Mouse (Mus musculus) heart, adult 18-20 months (tissue): ENCODE data around the gene Vipas39. TPM values are rescaled to one million over a fixed set of nuclear protein-coding genes. Genes with fewer than 3 reads are reported as not detected.
"Not testable (repeated sequence)": the region's sequence is repeated elsewhere in the genome, so short reads cannot be mapped to it uniquely, and the experiment has no call there.

Experiments used
- DNase-seq, 2 experiments: peaks; one replicate each; pipeline ENCODE4 v3.0.0; 2021 to 2022; ENCODE audit warnings: mixed read lengths in 1 of 2
- total RNA-seq, 2 experiments: library from RNA; stranded (reverse); gene quantifications; 2 replicates each; pipeline ENCODE4 v1.2.3; 2021

Gene Vipas39
- total RNA-seq, 2 experiments from 2014 or later: 22.0 to 24.6 TPM

DNA sequence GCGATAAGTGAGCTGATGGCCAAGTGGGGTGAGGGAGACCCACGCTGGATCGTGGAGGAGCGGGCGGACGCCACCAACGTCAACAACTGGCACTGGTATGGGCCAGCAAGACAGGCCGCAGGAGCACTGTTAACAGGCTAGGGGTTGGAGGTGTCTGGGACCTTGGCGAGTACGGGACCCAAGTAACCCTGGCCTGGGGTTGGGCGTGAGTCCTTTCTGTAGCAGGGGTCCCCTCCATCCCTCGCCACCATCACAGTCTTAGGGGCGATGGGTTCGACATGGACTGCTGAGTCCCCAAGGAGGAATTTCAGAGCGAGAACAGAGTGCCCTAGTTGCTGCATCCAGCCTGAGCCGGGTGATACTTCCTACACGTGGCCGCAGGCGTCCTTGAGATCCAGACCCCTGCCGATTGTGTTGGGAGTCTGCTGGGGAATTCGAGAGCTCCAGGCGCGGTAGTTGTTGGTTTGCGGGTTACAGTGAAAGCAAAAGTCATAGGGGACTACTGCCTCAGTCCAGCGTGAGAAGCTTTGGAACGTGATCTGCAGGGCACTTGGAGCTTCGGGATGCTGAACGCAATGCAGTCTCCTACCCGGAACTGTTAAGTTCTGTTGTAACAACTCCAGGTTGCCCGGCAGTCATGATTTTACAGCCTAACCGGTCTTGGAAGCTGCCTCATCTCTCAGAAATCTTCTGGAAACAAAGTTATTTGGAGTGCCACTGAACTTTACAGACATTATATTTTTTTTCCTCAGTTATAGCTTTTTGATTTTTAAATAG lies 959 bp upstream of the Vipas39 start:
- no peak for DNase-seq

DNA sequence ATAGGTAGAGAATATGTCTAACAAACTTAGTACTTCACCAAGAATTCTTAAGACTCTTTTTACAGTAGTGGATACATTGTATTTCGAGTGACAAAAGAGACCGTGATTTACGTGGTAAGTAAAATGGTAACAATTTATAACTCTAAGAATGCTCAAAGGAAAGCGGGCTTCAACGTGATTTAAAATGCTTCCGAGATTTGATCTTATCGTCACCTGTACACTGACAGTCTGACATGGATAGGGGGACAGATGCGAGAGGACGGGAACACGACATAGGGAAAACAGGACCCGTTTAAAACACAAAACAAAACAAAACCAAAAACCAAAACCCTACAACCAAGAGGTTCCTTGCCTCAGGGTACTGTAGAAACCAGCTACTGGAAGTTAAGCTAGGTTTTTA lies 612 bp downstream of the Vipas39 start:
- DNase-seq: no peak

GRCm38 (mm10) chr12:87260562-87260961 lies 5.5 kb downstream of the Vipas39 start:
- DNase-seq: no peak

- no peak for DNase-seq
Measured at GRCm38 (mm10) chr12:87256629-87257028, 9.4 kb downstream of the Vipas39 start.

- no peak for DNase-seq
Measured at GRCm38 (mm10) chr12:87253878-87254277, 12.2 kb downstream of the Vipas39 start.

DNA sequence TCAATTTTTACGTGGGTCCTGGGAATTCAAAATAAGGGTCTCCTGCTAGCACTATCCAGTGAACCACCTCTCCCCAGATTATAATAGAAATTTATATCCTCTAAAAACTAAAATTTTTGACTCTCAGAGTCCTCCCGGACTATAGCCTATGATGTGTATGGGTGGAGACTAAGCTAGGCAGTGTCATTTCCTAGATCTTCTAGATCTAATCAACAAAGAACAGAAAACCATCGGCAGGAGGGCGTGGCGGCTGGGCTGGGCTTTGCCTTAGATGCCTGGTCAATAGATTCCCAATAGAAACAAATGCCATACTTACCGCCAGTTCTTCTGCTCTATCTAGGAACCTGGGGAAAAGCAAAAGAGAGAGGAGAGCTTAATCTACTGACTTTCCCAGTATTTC lies 15.9 kb downstream of the Vipas39 start:
- no peak for DNase-seq

DNA sequence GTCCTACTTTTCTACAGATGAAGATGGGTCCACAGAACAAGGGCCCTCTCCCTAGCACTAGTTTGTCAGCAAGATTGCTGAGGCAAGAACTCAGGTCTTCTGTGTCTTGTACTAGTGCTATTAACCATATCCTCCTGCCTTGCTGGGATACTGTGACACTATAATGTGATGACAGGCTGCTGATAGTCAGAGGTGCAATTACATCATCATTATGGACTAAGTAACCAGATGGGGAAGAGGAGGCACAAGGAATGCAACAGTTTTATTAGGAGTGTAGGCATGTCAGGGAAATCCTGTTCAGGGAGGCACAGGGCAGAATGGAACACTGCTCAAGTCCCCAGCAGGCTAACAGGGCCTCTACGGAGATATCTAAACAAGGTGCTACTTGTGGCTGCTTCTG lies 27.4 kb downstream of the Vipas39 start, which contains the start of gene Noxred1:
TSS of gene Noxred1 (minus strand) at position 101 of the 400 bp plus-strand sequence.
- no peak for DNase-seq

DNA sequence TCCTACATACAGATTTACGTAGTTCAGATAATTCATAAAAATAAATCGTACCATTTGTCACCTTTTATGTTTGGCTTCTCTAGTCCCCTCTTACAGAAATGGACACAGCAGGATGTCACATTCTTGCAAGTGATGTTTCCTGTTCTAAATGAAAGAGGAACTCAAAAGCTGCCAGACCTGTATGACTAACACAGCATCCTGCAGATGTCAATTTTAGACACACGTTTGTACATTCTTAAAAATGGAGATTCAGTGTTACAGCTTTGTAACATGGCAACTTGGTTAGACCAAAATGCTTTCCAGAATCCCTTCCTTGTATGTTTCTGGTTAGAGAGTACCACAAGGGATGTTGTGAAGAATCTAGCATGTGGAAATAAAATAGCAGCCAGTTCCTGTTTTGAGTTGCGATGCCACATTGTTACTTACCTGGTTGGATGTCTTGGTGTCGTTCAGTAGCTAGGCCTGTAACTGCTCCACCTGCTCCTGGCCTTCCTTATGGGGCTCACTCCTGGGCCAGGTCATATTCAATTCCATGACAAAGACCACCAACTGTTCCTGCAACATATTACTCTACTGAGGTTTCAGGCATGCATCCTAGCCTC lies 29.1 kb downstream of the Vipas39 start:
- no peak for DNase-seq

GRCm38 (mm10) chr12:87230379-87230895 lies 35.6 kb downstream of the Vipas39 start:
- no peak for DNase-seq

- DNase-seq: no peak
Measured at GRCm38 (mm10) chr12:87229633-87230032, 36.4 kb downstream of the Vipas39 start.

GRCm38 (mm10) chr12:87226801-87227200 lies 39.3 kb downstream of the Vipas39 start:
- no peak for DNase-seq

GRCm38 (mm10) chr12:87224950-87225349 lies 41.1 kb downstream of the Vipas39 start:
- no peak for DNase-seq

- no peak for DNase-seq
Measured at GRCm38 (mm10) chr12:87219362-87219761, 46.7 kb downstream of the Vipas39 start.

DNA sequence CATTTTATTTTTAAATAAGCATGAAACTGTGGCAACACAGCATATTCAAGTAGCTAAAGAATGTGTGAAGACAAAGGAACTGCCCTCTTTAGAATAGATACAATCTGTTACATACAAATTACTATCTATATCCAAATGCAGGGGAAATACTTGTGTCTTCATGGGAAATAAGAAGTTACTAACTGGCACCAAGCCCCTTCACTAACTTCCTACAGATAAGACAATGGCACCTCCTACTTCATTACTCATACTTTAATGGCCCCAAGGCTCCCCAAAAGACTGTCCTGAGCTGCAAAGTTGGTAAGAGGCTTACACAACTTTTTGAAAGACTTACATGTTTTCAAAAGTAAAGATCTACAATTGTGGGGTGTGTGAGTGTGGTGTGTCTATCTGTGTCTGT lies 48.5 kb downstream of the Vipas39 start:
- no peak for DNase-seq

DNA sequence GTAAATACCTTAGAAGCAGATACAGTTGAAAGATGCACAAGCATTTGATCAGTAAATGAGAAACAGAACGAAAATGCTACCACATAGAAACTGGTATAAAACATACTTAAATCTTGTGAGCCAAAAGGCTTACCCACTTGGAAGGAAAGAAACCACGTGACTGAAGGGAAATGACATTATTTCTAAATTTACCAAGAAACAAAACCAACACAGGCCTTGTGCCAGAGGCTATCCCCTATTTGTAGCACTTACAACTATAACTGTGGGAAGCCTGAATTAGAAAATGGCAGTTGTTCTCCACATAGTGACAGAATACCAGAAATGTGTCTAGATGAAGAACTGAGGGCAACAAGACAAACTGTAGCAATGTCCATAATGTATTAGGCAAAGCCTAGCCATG lies 50.0 kb downstream of the Vipas39 start:
- no peak for DNase-seq

DNA sequence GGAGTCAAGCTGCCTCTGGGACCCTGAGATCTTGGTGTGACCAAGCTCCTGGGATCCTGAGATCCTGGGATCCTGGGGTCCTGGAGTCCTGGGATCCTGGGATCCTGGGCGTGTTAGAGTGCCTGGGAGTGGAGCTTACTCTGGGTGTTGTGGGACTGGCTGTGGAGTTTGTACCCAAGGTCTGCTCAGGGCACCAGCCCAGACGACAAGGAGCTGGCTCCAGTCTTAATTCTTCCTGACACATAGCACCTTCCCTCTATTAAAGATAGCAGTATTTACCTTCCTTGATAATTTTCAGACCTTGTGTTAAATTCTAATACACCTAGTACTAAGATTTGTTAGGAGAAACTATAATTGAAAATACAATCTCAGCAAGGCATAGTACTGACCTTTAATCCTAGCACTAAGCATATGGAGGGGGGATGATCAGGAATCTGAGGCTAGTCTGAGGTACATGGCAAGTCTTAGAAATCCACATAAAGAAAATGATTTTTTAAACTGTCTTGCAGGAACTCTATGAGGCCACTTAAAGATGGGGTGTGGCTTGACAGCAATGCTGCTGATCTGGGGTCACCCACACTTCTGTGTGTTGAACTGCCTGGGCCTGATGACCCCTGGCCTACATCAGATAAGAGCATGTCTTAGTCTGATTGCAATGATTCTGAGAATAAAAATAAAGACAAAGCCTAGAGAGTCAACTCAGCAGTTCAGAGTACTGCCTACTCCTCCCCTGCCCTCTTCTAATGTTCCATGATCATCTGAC lies 53.0 kb downstream of the Vipas39 start:
- no peak for DNase-seq

- not testable (repeated sequence) for DNase-seq
Measured at GRCm38 (mm10) chr12:87205789-87206188, 60.3 kb downstream of the Vipas39 start.

DNA sequence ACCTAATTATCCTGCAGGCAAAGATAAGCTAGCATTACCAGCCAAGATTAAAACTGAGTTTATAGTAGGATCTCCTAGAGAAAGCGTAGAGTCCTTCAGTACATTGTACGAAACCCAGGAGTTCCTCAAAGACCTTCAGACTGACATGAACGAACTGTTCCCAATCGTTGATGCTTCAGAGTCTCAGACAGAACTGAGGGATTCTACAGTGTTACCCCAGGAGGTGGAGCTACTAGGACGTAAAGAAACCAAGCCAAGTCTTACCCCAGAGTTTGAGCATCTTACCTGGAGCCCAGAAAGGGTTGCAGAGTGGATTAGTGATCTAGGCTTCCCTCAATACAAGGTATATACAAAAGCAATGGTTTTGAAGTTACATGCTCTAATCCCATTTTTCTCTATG lies 64.4 kb downstream of the Vipas39 start:
- no peak for DNase-seq

DNA sequence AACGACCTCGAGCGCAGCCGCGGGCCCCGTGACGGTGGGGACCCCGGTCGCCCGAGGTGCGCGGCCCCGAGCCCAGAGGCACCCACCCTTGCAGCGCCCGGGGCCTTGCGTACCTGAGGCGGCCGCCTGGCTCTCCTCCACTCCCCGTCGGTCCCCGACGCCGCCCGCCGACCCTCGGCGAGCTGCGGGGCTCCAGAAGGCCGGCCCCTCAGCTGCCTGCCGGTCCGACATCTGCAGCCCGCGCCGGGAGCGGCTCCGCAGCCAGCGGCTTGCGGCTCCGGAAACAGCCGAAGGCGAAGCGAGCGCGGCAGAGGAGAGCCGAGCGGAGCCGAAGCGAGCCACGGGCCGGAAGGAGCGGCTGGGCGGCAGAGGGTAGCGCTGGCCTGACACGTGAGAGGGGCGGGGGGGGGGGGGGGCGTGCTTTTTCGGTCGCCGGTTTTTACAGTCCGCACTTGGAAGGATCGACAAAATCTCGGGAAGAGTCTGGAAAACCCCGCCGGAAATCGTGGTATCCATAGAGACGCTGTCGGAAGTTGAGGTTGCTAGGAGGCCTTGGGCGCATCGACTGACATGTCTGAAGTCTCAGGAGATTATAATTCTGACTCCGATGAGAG lies 66.0 kb downstream of the Vipas39 start, which contains the start of gene Tmed8:
TSS of gene Tmed8 (minus strand) at position 482 of the 614 bp plus-strand sequence.
- peak; percentile 82 to 83 for DNase-seq

DNA sequence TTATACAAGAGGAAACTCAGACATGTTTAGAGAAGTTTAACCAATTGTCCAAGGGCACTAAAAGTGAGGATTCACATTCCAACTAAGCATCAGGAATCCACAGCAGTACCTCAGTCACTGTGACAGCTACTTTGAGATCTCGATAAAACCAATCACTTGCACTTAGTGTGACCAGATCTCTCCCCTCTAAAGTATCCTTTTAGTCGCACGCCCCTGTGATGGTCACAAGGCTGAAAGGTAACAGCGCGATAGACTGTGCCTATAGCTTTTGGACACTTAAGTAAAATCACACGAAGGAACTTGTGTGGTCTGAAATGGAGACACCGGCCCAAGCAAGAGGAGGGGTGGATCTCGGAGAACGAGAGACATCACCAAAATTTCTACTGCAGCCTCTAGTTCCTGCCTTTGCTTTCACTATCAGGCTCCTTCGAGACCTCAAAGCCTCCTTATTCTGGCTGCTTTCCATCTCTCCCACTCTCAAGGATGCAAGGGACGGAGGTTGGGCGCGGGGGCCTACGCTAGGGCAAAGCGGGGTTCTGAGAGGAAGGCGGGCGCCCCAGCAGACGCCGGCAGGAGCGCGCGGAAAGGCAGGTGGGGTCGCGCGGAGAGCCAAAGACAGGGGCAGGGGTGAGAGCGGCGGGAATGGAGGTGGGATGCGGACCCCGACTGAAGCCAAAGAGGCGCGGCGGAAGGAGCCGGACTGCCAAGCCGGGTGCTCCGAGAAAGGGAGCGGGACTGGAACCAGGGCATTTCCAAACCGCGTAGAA lies 66.7 kb downstream of the Vipas39 start, which contains the start of gene Samd15:
TSS of gene Samd15 (plus strand) at position 518 of the 767 bp plus-strand sequence.
- peak; percentile 36 to 54 for DNase-seq

DNA sequence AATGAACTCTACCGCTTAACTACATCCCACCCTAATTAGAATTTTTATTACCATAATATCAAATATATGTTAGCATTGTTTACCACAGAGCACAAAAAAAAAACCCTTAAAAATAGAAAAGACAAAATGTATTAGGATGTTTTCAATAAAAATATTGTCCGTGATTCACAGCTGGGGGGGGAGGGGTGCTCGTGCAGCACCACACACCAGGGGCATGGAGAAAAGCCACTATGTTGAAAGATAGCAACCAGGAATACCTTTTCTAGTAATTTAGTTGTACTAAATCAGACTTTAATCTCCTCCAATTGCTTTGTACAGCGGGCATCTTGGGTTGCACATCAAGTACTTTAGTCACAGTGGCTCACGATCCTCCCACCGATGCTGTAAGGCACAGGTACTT lies 67.3 kb downstream of the Vipas39 start:
- no peak for DNase-seq
